Mouse (Mus musculus) C2C12 (cell line): ENCODE measurements around the gene Spata2. TPM values are rescaled to one million over a fixed set of nuclear protein-coding genes. Genes with fewer than 3 reads are reported as not detected.

ENCODE experiments used
- H3K27me3 ChIP-seq: one replicate; pipeline ENCODE4 v1.6.1; 2011; ENCODE audit not compliant: control insufficient read depth, insufficient read depth, insufficient read length
- H3K36me3 ChIP-seq: one replicate; pipeline ENCODE4 v1.6.1; 2011; ENCODE audit not compliant: control insufficient read depth, insufficient read depth
- H3K4me3 ChIP-seq: one replicate; pipeline ENCODE4 v1.5.1; 2011; ENCODE audit warnings: mild to moderate bottlenecking, control low read depth; ENCODE audit not compliant: poor library complexity, insufficient read depth, severe bottlenecking
- H3K79me2 ChIP-seq: one replicate; pipeline ENCODE4 v1.6.1; 2011; ENCODE audit not compliant: control insufficient read depth, insufficient read depth
- H3K79me3 ChIP-seq: one replicate; pipeline ENCODE4 v1.6.1; 2011; ENCODE audit warnings: low read depth, control low read depth
- H3ac ChIP-seq: one replicate; pipeline ENCODE3; 2011; ENCODE audit warnings: low read depth; ENCODE audit not compliant: control insufficient read depth, insufficient read length
- CEBPB ChIP-seq: IDR thresholded peaks from one replicate; pipeline ENCODE4 v1.6.1; 2011; ENCODE audit warnings: low read depth, mild to moderate bottlenecking, control low read depth, moderate library complexity
- CTCF ChIP-seq: IDR thresholded peaks from one replicate; pipeline ENCODE4 v1.5.1; 2011; ENCODE audit not compliant: control insufficient read depth, insufficient read depth, insufficient read length
- FOSL1 ChIP-seq: IDR thresholded peaks from one replicate; pipeline ENCODE4 v1.8.0; 2011; ENCODE audit warnings: mild to moderate bottlenecking, low read length; ENCODE audit not compliant: poor library complexity, insufficient read depth, severe bottlenecking
- MAX ChIP-seq: IDR thresholded peaks from one replicate; pipeline ENCODE4 v1.6.1; 2011; ENCODE audit warnings: mild to moderate bottlenecking, control low read depth
- MYOD1 ChIP-seq: IDR thresholded peaks from one replicate; pipeline ENCODE4 v1.6.1; 2011; ENCODE audit warnings: low read depth; ENCODE audit not compliant: control insufficient read depth, insufficient read length
- MYOG ChIP-seq: IDR thresholded peaks from one replicate; pipeline ENCODE4 v1.6.1; 2011; ENCODE audit not compliant: control insufficient read depth, insufficient read length; ENCODE audit errors: extremely low read depth
- USF1 ChIP-seq: IDR thresholded peaks from one replicate; pipeline ENCODE4 v1.6.1; 2011; ENCODE audit warnings: low read depth, mild to moderate bottlenecking, control low read depth, moderate library complexity
- polyA plus RNA-seq: library from polyadenylated mRNA; unstranded; fragments of >200 nt; fragmentation: generic; extraction: Trizol; gene quantifications from one replicate; pipeline ENCODE4 v1.2.1, GENCODE M21; 2012; ENCODE audit warnings: missing spikeins

Gene Spata2
- polyA plus RNA-seq, 1 experiment, result 10.4 TPM

GRCm38 (mm10) chr2:167483081-167483826 lies 9.4 kb downstream of the Spata2 start:
- Histone ChIP-seq H3K79me2 (peaks cover 59% of the 10 kb centered on the region), H3K79me3 (peaks cover 39% of the 10 kb centered on the region), H3K36me3 (peaks cover 31% of the 10 kb centered on the region), H3K27me3 (no peaks in the 10 kb centered on the region), H3ac (no peak overlapping the region), H3K4me3 (no peak overlapping the region)
- no peak for TF ChIP-seq MYOD1
- no peak for TF ChIP-seq FOSL1

- peaks cover 34% of the 10 kb centered on the region for H3K79me3 ChIP-seq
- H3ac ChIP-seq, result no peak overlapping the region
- TF ChIP-seq CEBPB (no peak), CTCF (no peak), MYOD1 (no peak), MYOG (no peak), MAX (no peak), USF1 (no peak), FOSL1 (no peak)
- H3K27me3 ChIP-seq, result no peaks in the 10 kb centered on the region
- H3K36me3 ChIP-seq, result peaks cover 30% of the 10 kb centered on the region
- no peak overlapping the region for H3K4me3 ChIP-seq
- H3K79me2 ChIP-seq, result peaks cover 54% of the 10 kb centered on the region
Observed at GRCm38 (mm10) chr2:167482681-167483080, 10.0 kb downstream of the Spata2 start.

- peaks cover 34% of the 10 kb centered on the region for H3K36me3 ChIP-seq
- H3K79me3 ChIP-seq, result peaks cover 8% of the 10 kb centered on the region
- H3K4me3 ChIP-seq, result no peak overlapping the region
- no peak overlapping the region for H3ac ChIP-seq
- no peak for TF ChIP-seq USF1
- no peak for TF ChIP-seq MAX
- TF ChIP-seq CEBPB, result no peak
- no peak for TF ChIP-seq CTCF
- TF ChIP-seq MYOD1, result no peak
- TF ChIP-seq FOSL1, result no peak
- TF ChIP-seq MYOG, result no peak
- H3K79me2 ChIP-seq, result peaks cover 22% of the 10 kb centered on the region
- H3K27me3 ChIP-seq, result no peaks in the 10 kb centered on the region
Observed at GRCm38 (mm10) chr2:167479501-167479900, 13.2 kb downstream of the Spata2 start.

- Histone ChIP-seq H3K4me3 (no peak overlapping the region), H3K79me2 (peaks cover 8% of the 10 kb centered on the region), H3K36me3 (peaks cover 33% of the 10 kb centered on the region), H3K79me3 (peaks cover 3% of the 10 kb centered on the region), H3K27me3 (no peaks in the 10 kb centered on the region), H3ac (no peak overlapping the region)
- no peak for TF ChIP-seq CEBPB
- TF ChIP-seq MYOD1, result no peak
- TF ChIP-seq MYOG, result no peak
- no peak for TF ChIP-seq FOSL1
- no peak for TF ChIP-seq CTCF
- no peak for TF ChIP-seq MAX
- no peak for TF ChIP-seq USF1
Observed at GRCm38 (mm10) chr2:167478128-167478527, 14.6 kb downstream of the Spata2 start.

- Histone ChIP-seq H3ac (no peak overlapping the region), H3K79me2 (no peaks in the 10 kb centered on the region), H3K27me3 (no peaks in the 10 kb centered on the region), H3K4me3 (no peak overlapping the region), H3K79me3 (no peaks in the 10 kb centered on the region), H3K36me3 (peaks cover 38% of the 10 kb centered on the region)
- TF ChIP-seq USF1 (peak; percentile 54), FOSL1 (no peak), MAX (no peak)
Observed at GRCm38 (mm10) chr2:167476762-167477161, 15.9 kb downstream of the Spata2 start.

- no peak for TF ChIP-seq MYOG
- no peak for TF ChIP-seq FOSL1
- no peak for TF ChIP-seq CEBPB
- no peak for TF ChIP-seq MAX
- TF ChIP-seq USF1, result no peak
- H3K36me3 ChIP-seq, result peaks cover 43% of the 10 kb centered on the region
- no peak overlapping the region for H3K4me3 ChIP-seq
- H3K27me3 ChIP-seq, result no peaks in the 10 kb centered on the region
- H3K79me2 ChIP-seq, result no peaks in the 10 kb centered on the region
- H3ac ChIP-seq, result no peak overlapping the region
- no peaks in the 10 kb centered on the region for H3K79me3 ChIP-seq
Observed at GRCm38 (mm10) chr2:167476200-167476688, 16.4 kb downstream of the Spata2 start.
